ENCODE assay signal across 8 mouse cellular contexts in genomic region chr7:39487159-39487853, GRCm38 (mm10). TPM values are rescaled to one million over a fixed set of nuclear protein-coding genes. Genes with fewer than 3 reads are reported as not detected.
DNase-seq lines count a peak whose midpoint lies in the region; ATAC-seq and TF ChIP-seq lines count a peak whose summit lies in the region.

No protein-coding gene starts in this region.

- H3K27ac ChIP-seq in heart, postnatal 0 days (ENCODE audit: low read depth), result no peak overlapping the region
- H3K27ac ChIP-seq in liver, adult 2 months (replicated peaks; ENCODE audit: insufficient read depth, low read depth, low read length), result no peak overlapping the region
- peak overlapping the region; percentile 70 for H3K27ac ChIP-seq in neural tube, embryonic 13.5 days (replicated peaks)

- no peak for TF ChIP-seq POLR2A in liver, adult 2 months (IDR thresholded peaks at IDR 0.05; ENCODE audit: extremely low read depth, insufficient read depth, low read length)

- H3K9ac ChIP-seq in heart, postnatal 0 days (replicated peaks; ENCODE audit: low read depth, low read length), result no peak overlapping the region
- peak overlapping the region; percentile 63 for H3K9ac ChIP-seq in liver, adult 2 months (ENCODE audit: low read depth, low read length)
- H3K9ac ChIP-seq in neural tube, embryonic 13.5 days, result peak overlapping the region; percentile 87

- no peak for TF ChIP-seq CTCF in heart, postnatal 0 days (IDR thresholded peaks at IDR 0.05; ENCODE audit: low read depth)
- TF ChIP-seq CTCF in liver, adult 2 months (IDR thresholded peaks at IDR 0.05; ENCODE audit: low read depth, low read length), result no peak

- H3K79me2 ChIP-seq in liver, adult 2 months (ENCODE audit: control insufficient read depth, insufficient read depth, low read length), result no peaks in the 10 kb centered on the region

- peak overlapping the region; percentile 34 for H3K4me3 ChIP-seq in heart, postnatal 0 days (ENCODE audit: low read depth, low read length)
- H3K4me3 ChIP-seq in liver, adult 2 months (ENCODE audit: insufficient read depth, low read depth, low read length), result peak overlapping the region; percentile 77
- peak overlapping the region; percentile 58 for H3K4me3 ChIP-seq in neural tube, embryonic 13.5 days

- no peak for TF ChIP-seq EP300 in heart, postnatal 0 days (IDR thresholded peaks at IDR 0.05; ENCODE audit: low read depth)

- H3K36me3 ChIP-seq in heart, postnatal 0 days (replicated peaks; ENCODE audit: control insufficient read depth, insufficient read depth, low read length), result no peaks in the 10 kb centered on the region
- H3K36me3 ChIP-seq in liver, adult 2 months (ENCODE audit: control insufficient read depth, insufficient read depth, low read length), result no peaks in the 10 kb centered on the region
- H3K36me3 ChIP-seq in neural tube, embryonic 13.5 days, result peaks cover 5% of the 10 kb centered on the region; the same call in 1 of the 2 replicates

- peak; percentile 18 to 23 for DNase-seq in lung, adult 18-20 months
- no peak for DNase-seq in lung, postnatal 10 days
- peak; percentile 71 to 76 for DNase-seq in cerebellum, postnatal 25 days
- no peak for DNase-seq in heart, postnatal 0 days (ENCODE audit: low spot score)
- DNase-seq in liver, adult 2 months (ENCODE audit: extremely low read depth, low read depth, low spot score), result peak; percentile 59
- DNase-seq in T-cell, adult 2 months (ENCODE audit: low spot score), result no peak

- H3K4me1 ChIP-seq in heart, postnatal 0 days (ENCODE audit: control insufficient read depth, insufficient read depth), result no peaks in the 10 kb centered on the region
- no peaks in the 10 kb centered on the region for H3K4me1 ChIP-seq in liver, adult 2 months (ENCODE audit: control insufficient read depth, insufficient read depth, low read length)
- 0 out of 2 replicates have a peak, but pooled peaks cover 4% of the 10 kb centered on the region for H3K4me1 ChIP-seq in neural tube, embryonic 13.5 days (replicated peaks)

- 11% methylated on average over 23 of the region's 23 CpGs for WGBS in heart, postnatal 0 days
- WGBS in liver, adult 2 months, result 13% methylated on average over 22 of the region's 23 CpGs
- WGBS in neural tube, embryonic 13.5 days, result 15% methylated on average over 23 of the region's 23 CpGs

- no peaks in the 10 kb centered on the region for H3K9me3 ChIP-seq in heart, postnatal 0 days (replicated peaks; ENCODE audit: control insufficient read depth, low read length)
- H3K9me3 ChIP-seq in neural tube, embryonic 13.5 days, result no peaks in the 10 kb centered on the region

- no peak; the same call in 1 of the 2 replicates for ATAC-seq in heart, postnatal 0 days (ENCODE audit: insufficient read depth, low read depth)
- ATAC-seq in neural tube, embryonic 13.5 days (ENCODE audit: low read depth), result peak; percentile 89
- ATAC-seq in megakaryocyte, adult 5-6 weeks (ENCODE audit: poor library complexity, severe bottlenecking), result no peak

- peak overlapping the region; percentile 62 for H3K4me2 ChIP-seq in heart, postnatal 0 days (ENCODE audit: low read depth, low read length)
- H3K4me2 ChIP-seq in neural tube, embryonic 13.5 days, result peak overlapping the region; percentile 68

- no peaks in the 10 kb centered on the region for H3K27me3 ChIP-seq in heart, postnatal 0 days (ENCODE audit: control insufficient read depth, insufficient read depth, low read length)
- no peaks in the 10 kb centered on the region for H3K27me3 ChIP-seq in liver, adult 2 months (ENCODE audit: control insufficient read depth, insufficient read depth, low read length)
- no peaks in the 10 kb centered on the region for H3K27me3 ChIP-seq in neural tube, embryonic 13.5 days

RNA-seq across cellular contexts. Expression of gene Zfp619, which starts 30.3 kb away (rescaled TPM):
- total RNA-seq in heart, postnatal 0 days (2014; rRNA removed; ENCODE audit: low replicate concordance), result 1.9 and 4.1 TPM in 2 replicates
- polyA plus RNA-seq in heart, postnatal 0 days (2015; fragmentation: Nextera tagmentation; extraction: Ambion mirVana), result 0.70 and 0.72 TPM in 2 replicates
- total RNA-seq in liver, adult 2 months (2014; rRNA removed), result 2.0 and 2.1 TPM in 2 replicates
- 0.20 and 0.24 TPM in 2 replicates for polyA plus RNA-seq in liver, adult 2 months (2012; rRNA removed)
- 2.5 and 2.7 TPM in 2 replicates for polyA plus RNA-seq in neural tube, embryonic 13.5 days (2015; fragmentation: Nextera tagmentation; extraction: Ambion mirVana)
- total RNA-seq in megakaryocyte, adult 5-6 weeks (2015), result 4.7 and 4.9 TPM in 2 replicates
- total RNA-seq in megakaryocyte, adult 5-6 weeks (2017), result 2.6 and 3.9 TPM in 2 replicates

Comparison
In these comparisons a context has a peak if more than half of its experiments do, and no peak if none do; other contexts are left out.
1. DNase-seq: peak in lung, adult 18-20 months (2 of 2), cerebellum, postnatal 25 days (2 of 2) and liver, adult 2 months (single experiment); none in lung, postnatal 10 days (single experiment), heart, postnatal 0 days (single experiment) and T-cell, adult 2 months (single experiment).
2. Peak in every context shown above with its lines, with median percentiles within 50 percentile points of each other: H3K4me3 ChIP-seq.